Mouse (Mus musculus): ENCODE data around the gene Mdh2. TPM values are rescaled to one million over a fixed set of nuclear protein-coding genes. Genes with fewer than 3 reads are reported as not detected.

Mdh2 gene
- total and polyA plus RNA-seq, 2 experiments from 2014 or later = 172 to 656 TPM

GRCm38 (mm10) chr5:135761881-135762280, 16.4 kb upstream of the Mdh2 start:
- Histone ChIP-seq H3K27ac (ENCODE audit: low read depth, low read length) (no peak overlapping the region), H3K27me3 (ENCODE audit: insufficient read depth, low read length) (no peaks in the 10 kb centered on the region), H3K4me3 (ENCODE audit: low read depth, low read length) (no peak overlapping the region), H3K9ac (replicated peaks; ENCODE audit: low read length, poor library complexity, severe bottlenecking) (no peak overlapping the region), H3K4me1 (ENCODE audit: insufficient read depth, low read length) (no peaks in the 10 kb centered on the region), H3K36me3 (ENCODE audit: insufficient read depth, low read length) (no peaks in the 10 kb centered on the region), H3K9me3 (ENCODE audit: low read length) (no peaks in the 10 kb centered on the region), H3K4me2 (ENCODE audit: low read depth, low read length, poor library complexity, severe bottlenecking) (no peak overlapping the region)
- WGBS = 82% methylated on average over 3 of the region's 3 CpGs
- TF ChIP-seq CTCF (IDR thresholded peaks at IDR 0.05) = no peak
- DNase-seq (ENCODE audit: low spot score) (no peak), ATAC-seq (ENCODE audit: low FRiP score) (no peak)

DNA sequence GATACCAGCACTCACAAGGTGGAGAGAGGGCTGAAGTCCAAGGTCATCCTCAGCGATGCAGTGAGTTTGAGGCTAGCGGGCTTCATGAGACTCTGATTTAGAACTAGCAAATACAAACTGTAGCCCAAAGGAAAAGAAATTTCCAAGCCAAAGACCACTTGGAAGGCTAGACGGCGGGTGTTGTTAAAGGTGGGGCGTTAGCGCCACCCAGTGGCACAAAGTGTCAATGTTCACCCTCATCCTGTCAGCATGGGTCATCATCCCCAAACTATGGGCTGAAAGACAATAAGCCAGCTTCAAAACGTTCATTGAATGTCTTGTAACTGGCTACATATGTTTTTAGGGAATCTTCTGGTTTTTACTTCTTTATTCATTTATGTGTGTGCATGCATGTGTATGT, 14.8 kb upstream of the Mdh2 start:
- Histone ChIP-seq H3K27ac (ENCODE audit: low read depth, low read length) (no peak overlapping the region), H3K4me1 (ENCODE audit: insufficient read depth, low read length) (no peaks in the 10 kb centered on the region), H3K36me3 (ENCODE audit: insufficient read depth, low read length) (no peaks in the 10 kb centered on the region), H3K4me2 (ENCODE audit: low read depth, low read length, poor library complexity, severe bottlenecking) (no peak overlapping the region), H3K27me3 (ENCODE audit: insufficient read depth, low read length) (no peaks in the 10 kb centered on the region), H3K4me3 (ENCODE audit: low read depth, low read length) (no peak overlapping the region), H3K9me3 (ENCODE audit: low read length) (no peaks in the 10 kb centered on the region), H3K9ac (replicated peaks; ENCODE audit: low read length, poor library complexity, severe bottlenecking) (no peak overlapping the region)
- 2% methylated on average over 7 of the region's 7 CpGs for WGBS
- no peak for ATAC-seq (ENCODE audit: low FRiP score)
- DNase-seq (ENCODE audit: low spot score) = peak; percentile 88
- peak; percentile 92 for TF ChIP-seq CTCF (IDR thresholded peaks at IDR 0.05)

GRCm38 (mm10) chr5:135764971-135765370, 13.3 kb upstream of the Mdh2 start:
- Histone ChIP-seq H3K4me3 (ENCODE audit: low read depth, low read length) (no peak overlapping the region), H3K27me3 (ENCODE audit: insufficient read depth, low read length) (no peaks in the 10 kb centered on the region), H3K9me3 (ENCODE audit: low read length) (no peaks in the 10 kb centered on the region), H3K27ac (ENCODE audit: low read depth, low read length) (no peak overlapping the region), H3K9ac (replicated peaks; ENCODE audit: low read length, poor library complexity, severe bottlenecking) (no peak overlapping the region), H3K4me2 (ENCODE audit: low read depth, low read length, poor library complexity, severe bottlenecking) (no peak overlapping the region), H3K36me3 (ENCODE audit: insufficient read depth, low read length) (no peaks in the 10 kb centered on the region), H3K4me1 (ENCODE audit: insufficient read depth, low read length) (no peaks in the 10 kb centered on the region)
- no peak for DNase-seq (ENCODE audit: low spot score)
- no peak for TF ChIP-seq CTCF (IDR thresholded peaks at IDR 0.05)
- ATAC-seq (ENCODE audit: low FRiP score) = no peak
- 63% methylated on average over 3 of the region's 3 CpGs for WGBS

GRCm38 (mm10) chr5:135772519-135772918, 5.8 kb upstream of the Mdh2 start:
- Histone ChIP-seq H3K36me3 (ENCODE audit: insufficient read depth, low read length) (no peaks in the 10 kb centered on the region), H3K4me1 (ENCODE audit: insufficient read depth, low read length) (peaks cover 2% of the 10 kb centered on the region; the same call in 1 of the 2 replicates), H3K4me2 (ENCODE audit: low read depth, low read length, poor library complexity, severe bottlenecking) (no peak overlapping the region), H3K4me3 (ENCODE audit: low read depth, low read length) (no peak overlapping the region), H3K9ac (replicated peaks; ENCODE audit: low read length, poor library complexity, severe bottlenecking) (no peak overlapping the region), H3K27ac (ENCODE audit: low read depth, low read length) (no peak overlapping the region), H3K27me3 (ENCODE audit: insufficient read depth, low read length) (no peaks in the 10 kb centered on the region), H3K9me3 (ENCODE audit: low read length) (no peaks in the 10 kb centered on the region)
- WGBS = 71% methylated on average over 3 of the region's 3 CpGs
- no peak for TF ChIP-seq CTCF (IDR thresholded peaks at IDR 0.05)
- ATAC-seq (ENCODE audit: low FRiP score) = no peak
- no peak for DNase-seq (ENCODE audit: low spot score)

DNA sequence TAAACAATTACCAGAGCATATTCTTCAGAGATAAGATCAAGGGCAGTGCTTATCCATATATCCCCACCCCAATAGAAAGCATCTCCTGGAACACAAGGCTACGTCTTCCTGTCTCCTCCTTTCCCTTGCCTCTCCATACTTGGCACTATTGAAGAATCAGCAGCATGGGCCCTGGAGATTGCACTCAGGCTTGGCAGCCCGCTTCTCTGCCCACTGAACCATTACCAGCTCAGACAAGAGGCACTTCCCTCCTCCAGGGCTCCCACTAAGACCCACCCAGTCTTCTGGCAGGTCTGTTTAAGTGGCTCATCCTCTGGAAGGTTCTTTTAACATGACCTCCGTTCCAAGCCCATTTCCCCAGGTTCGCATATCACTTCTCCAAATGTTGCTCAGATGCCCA, 1.7 kb upstream of the Mdh2 start:
- Histone ChIP-seq H3K4me3 (ENCODE audit: low read depth, low read length) (no peak overlapping the region), H3K27ac (ENCODE audit: low read depth, low read length) (no peak overlapping the region), H3K9me3 (ENCODE audit: low read length) (no peaks in the 10 kb centered on the region), H3K4me2 (ENCODE audit: low read depth, low read length, poor library complexity, severe bottlenecking) (no peak overlapping the region), H3K27me3 (ENCODE audit: insufficient read depth, low read length) (no peaks in the 10 kb centered on the region), H3K9ac (replicated peaks; ENCODE audit: low read length, poor library complexity, severe bottlenecking) (peak overlapping the region; percentile 82; the same call in 1 of the 2 replicates), H3K4me1 (ENCODE audit: insufficient read depth, low read length) (peaks cover 11% of the 10 kb centered on the region; the same call in 1 of the 2 replicates), H3K36me3 (ENCODE audit: insufficient read depth, low read length) (no peaks in the 10 kb centered on the region)
- ATAC-seq (ENCODE audit: low FRiP score) (no peak), DNase-seq (ENCODE audit: low spot score) (no peak)
- no peak for TF ChIP-seq CTCF (IDR thresholded peaks at IDR 0.05)
- 71% methylated on average over 4 of the region's 4 CpGs for WGBS

- no peak for TF ChIP-seq CTCF (IDR thresholded peaks at IDR 0.05)
- Histone ChIP-seq H3K27me3 (ENCODE audit: insufficient read depth, low read length) (no peaks in the 10 kb centered on the region), H3K4me2 (ENCODE audit: low read depth, low read length, poor library complexity, severe bottlenecking) (peak within 1 kb of the TSS; percentile 89), H3K27ac (ENCODE audit: low read depth, low read length) (peak within 1 kb of the TSS; percentile 91), H3K9me3 (ENCODE audit: low read length) (no peaks in the 10 kb centered on the region), H3K36me3 (ENCODE audit: insufficient read depth, low read length) (peaks cover 3% of the 10 kb centered on the region; the same call in 1 of the 2 replicates), H3K4me3 (ENCODE audit: low read depth, low read length) (peak within 1 kb of the TSS; percentile 74), H3K9ac (replicated peaks; ENCODE audit: low read length, poor library complexity, severe bottlenecking) (peak within 1 kb of the TSS; percentile 95), H3K4me1 (ENCODE audit: insufficient read depth, low read length) (peaks cover 11% of the 10 kb centered on the region; the same call in 1 of the 2 replicates)
- ATAC-seq (ENCODE audit: low FRiP score) (peak; percentile 29), DNase-seq (ENCODE audit: low spot score) (peak; percentile 42)
- WGBS = under 1% methylated on average over 44 of the region's 45 CpGs
Measured at GRCm38 (mm10) chr5:135777796-135778470, 347 bp upstream of the Mdh2 start, which contains the start of gene Styxl1. Gene Styxl1 (minus strand): TSS chr5:135778385.
